Mouse (Mus musculus) heart, adult 9 months (tissue): ENCODE results near the gene D16Ertd472e.
A peak's percentile ranks its signal among the peaks of the same experiment; 100 is the strongest.

ENCODE experiments used
- DNase-seq, 2 experiments: peaks; one replicate each; pipeline ENCODE4 v3.0.0; 2022; ENCODE audit warnings: low spot score in 2 of 2

D16Ertd472e gene

GRCm38 (mm10) chr16:78576478-78577084 is at the start of gene D16Ertd472e:
TSS of gene D16Ertd472e (minus strand) at chr16:78576708.
- DNase-seq, result peak; percentile 87 to 90

- no peak for DNase-seq
These were observed 46.2 kb upstream of the D16Ertd472e start for GRCm38 (mm10) chr16:78622755-78623154.

- peak; percentile 10 to 23 for DNase-seq
These were observed 42.9 kb upstream of the D16Ertd472e start for GRCm38 (mm10) chr16:78619386-78619785.

GRCm38 (mm10) chr16:78617757-78618532 is 41.4 kb upstream of the D16Ertd472e start:
- DNase-seq, result no peak

- no peak for DNase-seq
These were observed 29.7 kb upstream of the D16Ertd472e start for GRCm38 (mm10) chr16:78606202-78606601.

GRCm38 (mm10) chr16:78598919-78599318 is 22.4 kb upstream of the D16Ertd472e start:
- DNase-seq, result no peak

GRCm38 (mm10) chr16:78596381-78596780 is 19.9 kb upstream of the D16Ertd472e start:
- DNase-seq, result no peak

- DNase-seq, result no peak
These were observed 19.3 kb upstream of the D16Ertd472e start for GRCm38 (mm10) chr16:78595821-78596220.

GRCm38 (mm10) chr16:78594154-78594553 is 17.6 kb upstream of the D16Ertd472e start:
- DNase-seq, result peak in 1 of 2 experiments; percentile 4

GRCm38 (mm10) chr16:78591130-78591529 is 14.6 kb upstream of the D16Ertd472e start:
- no peak for DNase-seq

- no peak for DNase-seq
These were observed 12.3 kb upstream of the D16Ertd472e start for GRCm38 (mm10) chr16:78588821-78589220.

GRCm38 (mm10) chr16:78586621-78587020 is 10.1 kb upstream of the D16Ertd472e start:
- DNase-seq, result no peak

- no peak for DNase-seq
These were observed 9.3 kb upstream of the D16Ertd472e start for GRCm38 (mm10) chr16:78585664-78586397.

GRCm38 (mm10) chr16:78585163-78585562 is 8.7 kb upstream of the D16Ertd472e start:
- no peak for DNase-seq

GRCm38 (mm10) chr16:78583968-78584367 is 7.5 kb upstream of the D16Ertd472e start:
- no peak for DNase-seq

- no peak for DNase-seq
These were observed 3.9 kb upstream of the D16Ertd472e start for GRCm38 (mm10) chr16:78580387-78580786.

- no peak for DNase-seq
These were observed 2.9 kb upstream of the D16Ertd472e start for GRCm38 (mm10) chr16:78579386-78579785.

GRCm38 (mm10) chr16:78577085-78577671 is 670 bp upstream of the D16Ertd472e start:
- DNase-seq, result peak; percentile 57 to 66

- DNase-seq, result no peak
These were observed 543 bp downstream of the D16Ertd472e start for GRCm38 (mm10) chr16:78575852-78576477.

GRCm38 (mm10) chr16:78575190-78575851 is 1.2 kb downstream of the D16Ertd472e start:
- DNase-seq, result no peak

GRCm38 (mm10) chr16:78574241-78574640 is 2.3 kb downstream of the D16Ertd472e start:
- no peak for DNase-seq
